Mouse (Mus musculus) CH12.LX (cell line): ENCODE measurements around the gene Olfr1232. TPM values are rescaled to one million over a fixed set of nuclear protein-coding genes. Genes with fewer than 3 reads are reported as not detected.

ENCODE experiments used
- DNase-seq: peaks from one replicate; pipeline ENCODE4 v3.0.0-alpha.2; 2013; ENCODE audit errors: extremely low read depth
- H3K27ac ChIP-seq: 2 replicates; pipeline ENCODE4 v1.5.1; 2012; ENCODE audit warnings: low read depth, mild to moderate bottlenecking, control low read depth, moderate library complexity; ENCODE audit not compliant: insufficient read depth
- H3K27me3 ChIP-seq: replicated peaks from 2 replicates; pipeline ENCODE3; 2012; ENCODE audit warnings: inconsistent platforms
- H3K36me3 ChIP-seq, 2 experiments: replicated peaks in 1 of 2; 2 replicates each; pipeline versions ENCODE3 to v1.6.1; 2012; ENCODE audit warnings: inconsistent platforms in 1 of 2, low read length in 1 of 2, mild to moderate bottlenecking in 1 of 2, mixed read lengths in 1 of 2, moderate library complexity in 1 of 2; ENCODE audit not compliant: control insufficient read depth in 1 of 2, insufficient read depth in 1 of 2
- H3K4me1 ChIP-seq, 2 experiments: 2 replicates each; pipeline ENCODE4 v1.6.1; 2012; ENCODE audit warnings: inconsistent platforms in 1 of 2, moderate library complexity in 1 of 2; ENCODE audit not compliant: insufficient read depth in 2 of 2, control insufficient read depth in 1 of 2
- H3K4me2 ChIP-seq: 2 replicates; pipeline ENCODE4 v1.6.1; 2012; ENCODE audit warnings: low read depth, mild to moderate bottlenecking, control low read depth; ENCODE audit not compliant: poor library complexity, insufficient read depth, severe bottlenecking
- H3K4me3 ChIP-seq, 3 experiments: fragments of 150-350 bp in 1 of 3; sonication (generic) in 1 of 3; replicated peaks in 1 of 3; 2 replicates each; pipeline versions ENCODE3 to v1.5.1; 2011 to 2012; ENCODE audit warnings: low read depth in 2 of 3, low read length in 2 of 3, mild to moderate bottlenecking in 2 of 3, moderate library complexity in 2 of 3, control low read depth in 1 of 3, improper control_type of control experiment in 1 of 3, inconsistent platforms in 1 of 3, mixed read lengths in 1 of 3; ENCODE audit not compliant: poor library complexity in 1 of 3
- H3K79me2 ChIP-seq: replicated peaks from 2 replicates; pipeline ENCODE4 v1.6.1; 2012; ENCODE audit warnings: mild to moderate bottlenecking, moderate library complexity; ENCODE audit not compliant: control insufficient read depth, poor library complexity, insufficient read depth, severe bottlenecking; ENCODE audit errors: extremely low read depth
- H3K9ac ChIP-seq: 2 replicates; pipeline ENCODE4 v1.6.1; 2012; ENCODE audit warnings: low read depth, mild to moderate bottlenecking, control low read depth, moderate library complexity; ENCODE audit not compliant: insufficient read depth
- H3K9me3 ChIP-seq: replicated peaks from 2 replicates; pipeline ENCODE3; 2012; ENCODE audit warnings: low read length, inconsistent platforms, mixed read lengths
- BHLHE40 ChIP-seq: IDR thresholded peaks from 2 replicates; pipeline ENCODE4 v1.6.1; 2011; ENCODE audit warnings: mild to moderate bottlenecking, low read depth, low read length, improper control_type of control experiment
- CHD1 ChIP-seq: IDR thresholded peaks from 2 replicates; pipeline ENCODE4 v1.6.1; 2012; ENCODE audit warnings: low read depth, low read length, improper control_type of control experiment, inconsistent platforms
- CHD2 ChIP-seq: IDR thresholded peaks from 2 replicates; pipeline ENCODE4 v1.6.1; 2011; ENCODE audit warnings: low read length, improper control_type of control experiment
- CTCF ChIP-seq, 2 experiments: IDR thresholded peaks in 1 of 2; conservative IDR thresholded peaks in 1 of 2; 2 replicates each; pipeline ENCODE4 v1.5.1; 2011 to 2012; ENCODE audit warnings: low read depth in 2 of 2, low read length in 2 of 2, improper control_type of control experiment in 1 of 2, inconsistent platforms in 1 of 2, mild to moderate bottlenecking in 1 of 2, moderate library complexity in 1 of 2
- E2F4 ChIP-seq: IDR thresholded peaks from 2 replicates; pipeline ENCODE4 v1.6.1; 2011; ENCODE audit warnings: low read depth, low read length, improper control_type of control experiment; ENCODE audit not compliant: insufficient replicate concordance
- EP300 ChIP-seq: IDR thresholded peaks from 2 replicates; pipeline ENCODE4 v1.6.1; 2011; ENCODE audit warnings: low read length, improper control_type of control experiment
- ETS1 ChIP-seq: conservative IDR thresholded peaks from 2 replicates; pipeline ENCODE4 v1.6.1; 2012; ENCODE audit warnings: low read depth, mild to moderate bottlenecking, inconsistent platforms, low read length, improper control_type of control experiment, moderate library complexity
- GABPA ChIP-seq: IDR thresholded peaks from 2 replicates; pipeline ENCODE4 v1.6.1; 2012; ENCODE audit warnings: low read depth, low read length, improper control_type of control experiment, inconsistent platforms; ENCODE audit not compliant: insufficient replicate concordance
- IRF4 ChIP-seq: IDR thresholded peaks from 2 replicates; pipeline ENCODE4 v1.6.1; 2014; ENCODE audit warnings: low read depth, mild to moderate bottlenecking, inconsistent platforms, low read length, improper control_type of control experiment
- JUN ChIP-seq: IDR thresholded peaks from 2 replicates; pipeline ENCODE4 v1.6.1; 2011; ENCODE audit warnings: low read depth, mild to moderate bottlenecking, low read length, improper control_type of control experiment, moderate library complexity; ENCODE audit not compliant: insufficient read depth
- JUND ChIP-seq: conservative IDR thresholded peaks from 2 replicates; pipeline ENCODE4 v1.6.1; 2011; ENCODE audit warnings: low read depth, low read length, improper control_type of control experiment
- KAT2A ChIP-seq: IDR thresholded peaks from 2 replicates; pipeline ENCODE4 v1.6.1; 2012; ENCODE audit warnings: low read length, improper control_type of control experiment, inconsistent platforms; ENCODE audit not compliant: insufficient replicate concordance
- MAFK ChIP-seq: IDR thresholded peaks from 2 replicates; pipeline ENCODE4 v1.6.1; 2011; ENCODE audit warnings: low read length, improper control_type of control experiment; ENCODE audit not compliant: insufficient replicate concordance
- MAZ ChIP-seq: IDR thresholded peaks from 2 replicates; pipeline ENCODE4 v1.6.1; 2012; ENCODE audit warnings: low read depth, mild to moderate bottlenecking, inconsistent platforms, low read length, improper control_type of control experiment, moderate library complexity
- MEF2A ChIP-seq: IDR thresholded peaks from 2 replicates; pipeline ENCODE4 v1.6.1; 2014; ENCODE audit warnings: low read depth, mild to moderate bottlenecking, inconsistent platforms, low read length, improper control_type of control experiment, borderline replicate concordance
- NELFE ChIP-seq: IDR thresholded peaks from 2 replicates; pipeline ENCODE4 v1.6.1; 2011; ENCODE audit warnings: low read depth, low read length, improper control_type of control experiment
- NRF1 ChIP-seq: IDR thresholded peaks from 2 replicates; pipeline ENCODE4 v1.6.1; 2014; ENCODE audit warnings: low read depth, mild to moderate bottlenecking, inconsistent platforms, low read length, improper control_type of control experiment, moderate library complexity
- POLR2AphosphoS2 ChIP-seq: IDR thresholded peaks from 2 replicates; pipeline ENCODE4 v1.6.1; 2011; ENCODE audit warnings: low read depth, low read length, improper control_type of control experiment
- RAD21 ChIP-seq: IDR thresholded peaks from 2 replicates; pipeline ENCODE4 v1.6.1; 2011; ENCODE audit warnings: low read depth, mild to moderate bottlenecking, low read length, improper control_type of control experiment, moderate library complexity
- RCOR1 ChIP-seq: conservative IDR thresholded peaks from 2 replicates; pipeline ENCODE4 v1.6.1; 2012; ENCODE audit warnings: low read depth, mild to moderate bottlenecking, inconsistent platforms, low read length, improper control_type of control experiment
- TCF12 ChIP-seq: IDR thresholded peaks from 2 replicates; pipeline ENCODE4 v1.6.1; 2014; ENCODE audit warnings: low read depth, mild to moderate bottlenecking, inconsistent platforms, low read length, improper control_type of control experiment
- UBTF ChIP-seq: IDR thresholded peaks from 2 replicates; pipeline ENCODE4 v1.6.1; 2012; ENCODE audit warnings: low read depth, mild to moderate bottlenecking, inconsistent platforms, low read length, improper control_type of control experiment, moderate library complexity
- USF2 ChIP-seq: conservative IDR thresholded peaks from 2 replicates; pipeline ENCODE4 v1.6.1; 2011; ENCODE audit warnings: low read depth, low read length, improper control_type of control experiment
- ZKSCAN1 ChIP-seq: IDR thresholded peaks from 2 replicates; pipeline ENCODE4 v1.6.1; 2012; ENCODE audit warnings: low read depth, inconsistent platforms, low read length, improper control_type of control experiment, borderline replicate concordance
- ZMIZ1 ChIP-seq: IDR thresholded peaks from 2 replicates; pipeline ENCODE4 v1.6.1; 2012; ENCODE audit warnings: low read depth, mild to moderate bottlenecking, inconsistent platforms, low read length, improper control_type of control experiment
- dilution Hi-C: fragments of 300-500 bp; cut with MboI; formaldehyde crosslinking; loops from 2 replicates; pipeline ENCODE4 v1.14.3; 2020; ENCODE audit warnings: low sequenced_read_pairs; ENCODE audit not compliant: extremely low pct_unique_long_range_greater_than_20kb, extremely low pct_ligation_motif_present
- in situ Hi-C: fragments of 300-500 bp; cut with MboI; formaldehyde crosslinking; loops from 3 replicates; pipeline ENCODE4 v1.14.3; 2019; ENCODE audit warnings: low sequenced_read_pairs, low pct_ligation_motif_present, low pct_unique_long_range_greater_than_20kb, mixed read lengths
- polyA plus RNA-seq: library from polyadenylated mRNA; unstranded; fragments of >175 nt; gene quantifications from 2 replicates; pipeline ENCODE4 v1.2.1, GENCODE M21; 2012; ENCODE audit warnings: low read depth; ENCODE audit not compliant: insufficient read length
- total RNA-seq, 2 experiments: library from RNA; depleted of rRNA; stranded (reverse); fragments of 300-350 nt in 1 of 2; fragments of >200 nt in 1 of 2; gene quantifications; 2 replicates each; pipeline ENCODE4 v1.2.3; 2012 to 2014

Olfr1232 gene
- total RNA-seq (2012; rRNA removed) (not detected in 2 replicates), total RNA-seq (2014; rRNA removed) (not detected in 2 replicates), polyA plus RNA-seq (not detected in 2 replicates)

GRCm38 (mm10) chr2:89329575-89329974 lies at the start of gene Olfr1232:
Gene Olfr1232 (minus strand): TSS chr2:89329675.
- in situ Hi-C loops: no loop called here
- no peak within 1 kb of the TSS for H3K9ac ChIP-seq
- TF ChIP-seq TCF12 (no peak), ETS1 (no peak), GABPA (no peak), KAT2A (no peak), IRF4 (no peak), UBTF (no peak), NRF1 (no peak), JUN (no peak), POLR2AphosphoS2 (no peak), MAZ (no peak), CHD1 (no peak), CHD2 (no peak), MEF2A (no peak), E2F4 (no peak), ZMIZ1 (no peak), CTCF (conservative IDR thresholded peaks at IDR 0.05 in 1 of 2, IDR thresholded peaks at IDR 0.05 in 1 of 2; ENCODE audit: low read depth in 2 of 2, low read length in 2 of 2) (no peak), JUND (no peak), USF2 (no peak)
- TF ChIP-seq, all 38 proteins: peak for 0
- dilution Hi-C loops: no loop called here
- H3K4me2 ChIP-seq: no peak within 1 kb of the TSS
- H3K27me3 ChIP-seq: no peaks in the 10 kb centered on the region
- H3K9me3 ChIP-seq: peaks cover 26% of the 10 kb centered on the region
- no peaks in the 10 kb centered on the region for H3K79me2 ChIP-seq
- no peak within 1 kb of the TSS for H3K27ac ChIP-seq
- DNase-seq: no peak
- H3K4me3 ChIP-seq: no peak within 1 kb of the TSS
- no peaks in the 10 kb centered on the region for H3K4me1 ChIP-seq
- H3K36me3 ChIP-seq: no peaks in the 10 kb centered on the region

GRCm38 (mm10) chr2:89364765-89365164 lies 35.3 kb upstream of the Olfr1232 start, which contains the start of gene Olfr1234:
Gene Olfr1234 (minus strand): TSS chr2:89364865.
- Histone ChIP-seq H3K4me2 (no peak within 1 kb of the TSS), H3K27ac (no peak within 1 kb of the TSS), H3K79me2 (no peaks in the 10 kb centered on the region), H3K9ac (no peak within 1 kb of the TSS), H3K9me3 (peaks cover 15% of the 10 kb centered on the region), H3K27me3 (no peaks in the 10 kb centered on the region), H3K36me3 (no peaks in the 10 kb centered on the region), H3K4me1 (no peaks in the 10 kb centered on the region), H3K4me3 (no peak within 1 kb of the TSS)
- dilution Hi-C loops (no loop called here), in situ Hi-C loops (no loop called here)
- TF ChIP-seq TCF12: no peak
- TF ChIP-seq MEF2A: no peak
- no peak for TF ChIP-seq POLR2AphosphoS2
- TF ChIP-seq RAD21: no peak
- TF ChIP-seq JUN: no peak
- TF ChIP-seq NELFE: no peak
- no peak for TF ChIP-seq ZKSCAN1
- TF ChIP-seq BHLHE40: no peak
- TF ChIP-seq MAFK: no peak
- no peak for TF ChIP-seq RCOR1
- TF ChIP-seq EP300: no peak
- no peak for TF ChIP-seq E2F4
- DNase-seq: no peak
